Mouse (Mus musculus): ENCODE results near the gene Lrba.

Gene Lrba

GRCm38 (mm10) chr3:86797871-86798460, 573.5 kb downstream of the Lrba start:
- no peak for DNase-seq (ENCODE audit: low read depth)

DNA sequence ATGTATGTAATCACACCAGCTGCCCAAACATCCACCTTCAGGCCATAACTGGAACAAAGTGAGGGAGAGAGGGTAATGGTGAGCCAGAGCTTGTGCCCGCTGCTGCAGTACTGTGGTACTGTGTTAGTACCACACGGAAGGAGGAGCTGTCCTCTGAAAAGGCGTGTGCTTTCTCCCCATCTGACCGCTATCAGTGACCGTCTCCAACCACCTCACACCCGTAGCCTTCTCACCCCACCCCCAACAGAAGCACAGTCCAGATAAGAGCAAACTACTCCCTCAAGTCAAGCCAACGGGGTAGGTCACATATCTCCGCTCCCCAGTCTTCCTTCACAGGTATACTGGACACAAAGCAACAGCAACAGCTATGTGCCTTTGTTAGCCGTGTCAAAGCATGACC, 574.6 kb downstream of the Lrba start:
- no peak for DNase-seq (ENCODE audit: low read depth)

GRCm38 (mm10) chr3:86800841-86801240, 576.4 kb downstream of the Lrba start:
- no peak for DNase-seq (ENCODE audit: low read depth)

DNA sequence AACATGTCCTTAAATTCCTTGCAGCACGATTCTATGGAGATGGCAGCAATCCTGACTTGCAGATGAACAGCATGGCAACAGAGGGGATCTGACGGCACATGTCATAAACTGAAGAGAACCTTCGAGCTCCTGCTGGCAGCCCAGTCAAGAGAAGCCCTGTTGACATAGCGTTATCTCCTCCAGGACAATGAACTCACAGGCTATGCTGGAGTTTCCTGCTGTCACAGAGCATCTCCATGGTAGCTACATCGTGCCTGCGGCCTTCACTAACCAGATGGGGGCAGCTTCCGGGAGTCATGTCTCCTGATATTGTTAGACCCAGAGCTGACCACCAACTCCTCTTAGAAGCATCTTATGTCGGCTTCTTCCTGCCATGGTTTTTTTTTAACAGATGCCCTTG, 578.3 kb downstream of the Lrba start:
- DNase-seq (ENCODE audit: low read depth): no peak

- DNase-seq (ENCODE audit: low read depth): no peak
Observed at GRCm38 (mm10) chr3:86804265-86804664, 579.8 kb downstream of the Lrba start.

DNA sequence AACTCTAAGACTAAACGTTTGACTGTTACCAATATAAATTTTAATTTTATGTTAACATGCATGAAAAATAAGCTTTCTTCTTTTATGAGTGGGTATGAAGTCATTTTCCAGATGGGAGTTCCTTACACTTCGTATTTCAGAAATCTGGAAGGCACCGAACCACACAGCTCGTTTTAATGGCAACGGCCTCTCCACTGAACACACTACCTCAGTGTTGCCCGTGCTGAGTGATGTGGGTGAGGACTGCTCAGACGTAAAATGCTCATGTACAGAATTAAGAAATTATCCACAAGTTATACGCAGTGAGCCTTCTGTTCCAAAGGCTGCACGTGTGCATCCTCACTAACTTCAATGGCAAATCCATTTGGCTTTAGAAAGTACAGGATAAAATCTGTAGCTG, 582.4 kb downstream of the Lrba start:
- DNase-seq (ENCODE audit: low read depth): no peak

DNA sequence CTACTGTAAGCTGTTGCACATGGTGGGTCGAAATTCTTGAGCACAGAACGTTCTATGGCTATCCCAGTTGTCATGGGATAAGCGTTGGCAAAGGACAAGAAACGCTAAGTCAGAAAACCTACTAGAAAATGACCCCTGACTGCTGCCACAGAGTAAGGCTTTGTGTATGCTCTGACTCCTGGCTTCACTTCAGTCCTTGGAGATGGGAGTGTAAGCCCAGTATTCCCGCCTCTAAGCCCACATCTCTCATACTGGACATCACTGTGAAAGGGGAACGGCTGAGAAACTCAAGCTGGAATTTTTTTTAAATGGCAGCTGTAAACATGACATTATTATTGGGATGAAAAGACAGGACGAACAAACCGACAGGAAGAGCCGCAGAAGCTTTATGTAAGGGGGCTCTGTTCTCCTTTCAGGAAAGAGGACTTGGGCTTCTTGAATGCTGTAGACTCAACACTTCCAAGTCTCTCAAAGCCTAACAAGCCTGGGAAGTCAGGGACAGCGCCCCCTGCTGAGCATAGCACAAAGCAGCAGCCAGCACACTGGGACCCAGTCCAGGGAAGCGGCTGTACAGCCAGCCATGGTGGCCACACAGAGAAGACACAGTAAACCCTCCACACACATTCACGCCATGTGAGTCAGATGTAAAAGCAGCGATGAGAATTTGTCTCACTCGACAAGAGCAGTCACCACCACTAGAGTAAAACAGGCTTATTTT, 583.4 kb downstream of the Lrba start:
- DNase-seq (ENCODE audit: low read depth): peak; percentile 23

DNA sequence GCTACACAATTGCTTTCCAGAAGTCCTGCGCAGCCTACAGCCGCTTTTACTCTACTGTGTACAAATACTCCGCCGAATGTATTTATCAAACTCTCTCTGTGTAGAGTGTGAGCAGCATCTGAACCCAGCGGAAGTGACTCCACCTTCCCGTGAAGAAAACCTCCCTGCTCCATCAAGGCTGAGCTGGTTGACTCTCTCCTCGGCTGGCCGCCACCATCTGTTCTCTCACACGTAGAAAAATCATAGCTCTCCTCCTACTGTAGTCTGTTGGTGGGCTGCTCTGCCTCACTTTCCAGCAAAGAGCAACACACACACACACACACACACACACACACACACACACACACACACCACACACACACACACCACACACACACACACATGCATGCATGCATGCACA, 584.7 kb downstream of the Lrba start:
- DNase-seq (ENCODE audit: low read depth): no peak

DNA sequence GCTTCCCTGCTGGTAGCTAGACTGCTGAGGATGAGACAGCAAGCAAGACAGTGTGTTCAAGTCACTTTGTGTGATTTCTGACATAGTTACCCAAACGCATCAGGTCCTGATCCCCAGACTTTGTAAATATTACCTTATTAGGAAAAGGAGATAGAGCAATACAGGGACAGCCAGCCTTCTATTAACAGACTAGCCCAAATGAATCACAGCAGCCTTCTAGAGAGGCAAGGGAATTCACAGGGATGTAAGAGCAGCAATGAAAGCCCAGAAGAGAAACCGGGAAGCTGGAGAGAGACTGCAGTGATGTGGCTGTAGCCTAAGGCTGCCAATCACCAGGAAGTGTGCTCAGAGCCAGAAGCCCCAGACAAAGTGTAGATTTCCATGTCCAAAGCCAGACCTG, 585.2 kb downstream of the Lrba start:
- DNase-seq (ENCODE audit: low read depth): no peak

GRCm38 (mm10) chr3:86810908-86811307, 586.4 kb downstream of the Lrba start:
- no peak for DNase-seq (ENCODE audit: low read depth)

DNA sequence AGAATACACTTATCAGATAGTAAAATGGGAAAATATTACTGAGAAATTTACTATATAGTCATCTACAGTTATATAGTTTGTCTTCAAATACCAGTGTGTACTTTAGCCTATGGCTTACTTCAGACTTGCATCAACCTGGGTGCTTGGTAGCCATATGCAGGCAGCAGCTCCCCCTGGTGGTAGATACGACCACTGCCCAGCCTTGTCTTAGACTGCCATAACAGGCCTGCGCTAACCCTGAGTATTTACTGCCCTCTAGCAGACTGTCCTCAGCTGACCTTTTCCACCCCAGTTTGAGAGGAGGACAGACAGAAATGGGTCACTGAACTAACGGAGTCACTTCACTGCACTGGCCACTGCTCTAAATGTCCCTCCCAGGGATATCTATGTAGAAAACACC, 588.2 kb downstream of the Lrba start:
- DNase-seq (ENCODE audit: low read depth): peak; percentile 79

- DNase-seq (ENCODE audit: low read depth): no peak
Observed at GRCm38 (mm10) chr3:86818001-86818585, 593.6 kb downstream of the Lrba start.

- no peak for DNase-seq (ENCODE audit: low read depth)
Observed at GRCm38 (mm10) chr3:86819372-86819771, 594.9 kb downstream of the Lrba start.

DNA sequence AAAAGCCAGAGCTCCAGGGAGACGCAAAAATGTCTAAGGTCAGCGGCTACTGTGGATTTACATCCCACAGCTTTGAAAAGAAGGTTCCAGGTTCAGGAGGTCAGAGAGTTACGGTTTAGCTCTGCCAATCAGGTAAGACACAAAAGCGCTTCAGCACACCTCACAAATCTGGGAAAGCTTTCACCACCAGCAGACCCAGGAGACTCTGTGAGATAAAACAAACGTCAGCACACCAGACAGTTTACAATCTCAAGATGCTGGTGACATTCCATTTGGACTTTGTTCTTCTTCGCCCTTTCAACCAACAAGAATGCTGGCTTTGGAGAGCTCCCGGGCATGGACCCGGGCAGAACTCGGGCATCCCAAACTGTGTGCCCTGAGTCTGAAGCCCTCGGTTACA, 595.9 kb downstream of the Lrba start:
- DNase-seq (ENCODE audit: low read depth): no peak

GRCm38 (mm10) chr3:86821383-86821782, 596.9 kb downstream of the Lrba start:
- no peak for DNase-seq (ENCODE audit: low read depth)

DNA sequence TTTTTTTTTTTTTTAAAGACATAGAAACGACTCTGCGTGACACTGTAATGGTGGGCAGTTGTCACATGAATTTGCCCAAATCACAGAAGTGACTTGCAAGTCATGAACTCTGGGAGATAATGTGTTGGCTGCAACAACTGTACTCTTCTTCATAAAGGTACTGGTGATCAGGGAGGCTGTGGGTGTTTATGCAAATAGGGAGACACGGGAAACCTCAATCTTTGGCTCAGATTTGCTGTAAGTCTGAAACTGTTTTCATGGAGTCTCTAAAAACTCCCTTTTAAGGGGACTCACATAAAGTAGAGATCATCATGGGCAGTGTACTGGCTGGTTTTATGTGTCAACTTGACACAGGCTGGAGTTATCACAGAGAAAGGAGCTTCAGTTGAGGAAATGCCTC, 603.0 kb downstream of the Lrba start:
- no peak for DNase-seq (ENCODE audit: low read depth)

- DNase-seq (ENCODE audit: low read depth): no peak
Observed at GRCm38 (mm10) chr3:86832115-86832514, 607.6 kb downstream of the Lrba start.

All from naive thymus-derived CD4-positive, alpha-beta T cell, adult 2 months (primary cell).